Mouse (Mus musculus) heart, postnatal 0 days (tissue): Measurements from ENCODE around the gene Bcat1.

Experiments used
- CTCF ChIP-seq: IDR thresholded peaks from 2 replicates; pipeline ENCODE4 v1.5.1; 2016; ENCODE audit warnings: antibody characterized with exemption, control low read depth, low read depth
- EP300 ChIP-seq: IDR thresholded peaks from 2 replicates; pipeline ENCODE4 v1.6.1; 2016; ENCODE audit warnings: antibody characterized with exemption, low read depth

DNA sequence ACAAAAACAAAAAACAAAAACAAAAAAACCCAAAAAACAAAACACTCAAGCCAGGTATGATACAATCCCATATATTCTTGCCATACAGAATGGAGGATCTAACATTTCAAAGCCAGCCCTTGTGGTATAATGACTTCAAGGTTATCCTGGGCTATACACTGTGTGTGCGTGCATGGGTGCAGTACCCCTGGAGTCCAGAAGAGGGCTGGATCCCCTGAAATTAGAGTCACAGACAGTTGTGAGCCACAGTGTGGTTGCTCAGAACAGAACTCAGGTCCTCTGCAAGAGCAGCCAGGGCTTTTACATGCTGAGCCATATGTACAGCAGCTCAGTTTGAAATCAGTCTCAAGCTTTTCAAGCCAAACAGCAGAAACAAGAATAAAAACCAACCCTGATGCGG is 61.0 kb downstream of the Bcat1 start:
- peak; percentile 23; the same call in 1 of the 2 replicates for TF ChIP-seq CTCF
- no peak for TF ChIP-seq EP300
